Mouse (Mus musculus) hindbrain, postnatal 0 days (tissue): ENCODE results near the gene Amd1. TPM values are rescaled to one million over a fixed set of nuclear protein-coding genes. Genes with fewer than 3 reads are reported as not detected.
A peak's percentile ranks its signal among the peaks of the same experiment; 100 is the strongest.
"Not testable (repeated sequence)": the region's sequence is repeated elsewhere in the genome, so short reads cannot be mapped to it uniquely, and the experiment has no call there.

Experiments used
- ATAC-seq: fragments of 200-750 bp; cut with Nextera tagmentation; 2 replicates; pipeline ENCODE4 v1.8.0; 2017; ENCODE audit warnings: mild to moderate bottlenecking, moderate TSS enrichment, moderate library complexity
- DNase-seq: peaks from one replicate; pipeline ENCODE4 v3.0.0-alpha.2; 2015; ENCODE audit warnings: low spot score
- H3K27ac ChIP-seq: fragments of 300-500 bp; sonication (generic); 2 replicates; pipeline ENCODE4 v1.5.1; 2014; ENCODE audit warnings: mild to moderate bottlenecking
- H3K27me3 ChIP-seq: fragments of 300-500 bp; sonication (generic); 2 replicates; pipeline ENCODE4 v1.6.1; 2014; ENCODE audit warnings: low read length, mixed read lengths; ENCODE audit not compliant: insufficient read depth
- H3K36me3 ChIP-seq: fragments of 300-500 bp; sonication (generic); 2 replicates; pipeline ENCODE4 v1.6.1; 2014; ENCODE audit warnings: low read length, mixed read lengths; ENCODE audit not compliant: insufficient read depth
- H3K4me1 ChIP-seq: fragments of 300-500 bp; sonication (generic); 2 replicates; pipeline ENCODE4 v1.6.1; 2014; ENCODE audit warnings: antibody characterized with exemption, low read length, mixed read lengths; ENCODE audit not compliant: insufficient read depth
- H3K4me2 ChIP-seq: fragments of 300-500 bp; sonication (generic); 2 replicates; pipeline ENCODE4 v1.6.1; 2014; ENCODE audit warnings: low read depth, mild to moderate bottlenecking, low read length, moderate library complexity, mixed read lengths
- H3K4me3 ChIP-seq: fragments of 300-500 bp; sonication (generic); 2 replicates; pipeline ENCODE4 v1.5.1; 2014; ENCODE audit warnings: low read length
- H3K9ac ChIP-seq: fragments of 300-500 bp; sonication (generic); replicated peaks from 2 replicates; pipeline ENCODE4 v1.6.1; 2014; ENCODE audit warnings: mild to moderate bottlenecking, low read length, moderate library complexity, mixed read lengths
- H3K9me3 ChIP-seq: fragments of 300-500 bp; sonication (generic); 2 replicates; pipeline ENCODE4 v1.6.1; 2016; ENCODE audit warnings: low read length, mixed read lengths
- CTCF ChIP-seq: IDR thresholded peaks from 2 replicates; pipeline ENCODE4 v1.5.1; 2016; ENCODE audit warnings: antibody characterized with exemption, control low read depth, low read depth
- WGBS: fragments of 180-500 bp; shearing (Covaris S2); extraction: QIAGEN DNeasy Blood & Tissue Kit; methylation state at CpG from one replicate; pipeline ENCODE4 v1.1.7; 2014; 5-methylcytosine and 5-hydroxymethylcytosine counted together
- polyA plus RNA-seq: library from polyadenylated mRNA; unstranded; fragments of >200 nt; fragmentation: Nextera tagmentation; extraction: Ambion mirVana; gene quantifications from 2 replicates; pipeline ENCODE4 v1.2.1, GENCODE M21; 2015
- total RNA-seq: library from RNA; depleted of rRNA; stranded (reverse); fragments of >200 nt; gene quantifications from 2 replicates; pipeline ENCODE4 v1.2.3, GENCODE M21; 2014

Gene Amd1
- total and polyA plus RNA-seq, 2 experiments from 2014 or later: 30.6 to 57.5 TPM

DNA sequence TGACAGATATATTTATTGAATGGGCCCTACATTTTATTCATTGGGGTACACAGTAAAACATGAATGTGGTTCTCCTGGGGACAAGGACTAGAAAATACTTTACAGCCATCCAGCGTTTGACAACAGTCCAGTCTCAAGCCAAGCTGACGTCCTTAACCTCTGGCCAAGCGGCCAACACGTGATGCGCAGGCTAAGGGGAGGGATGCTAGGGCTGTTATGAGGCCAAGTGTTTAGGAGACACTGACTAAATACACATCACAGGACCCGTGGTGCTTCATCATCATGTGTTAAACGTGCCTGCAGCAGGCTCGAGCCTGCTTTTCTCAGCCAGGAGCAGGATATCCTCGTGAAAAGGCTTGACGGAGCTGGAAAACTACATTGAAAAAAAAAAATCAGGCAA is 18.3 kb upstream of the Amd1 start:
- no peak overlapping the region for H3K4me3 ChIP-seq
- H3K27ac ChIP-seq: no peak overlapping the region
- H3K9me3 ChIP-seq: no peaks in the 10 kb centered on the region
- H3K9ac ChIP-seq: no peak overlapping the region
- ATAC-seq (no peak), DNase-seq (no peak)
- H3K36me3 ChIP-seq: no peaks in the 10 kb centered on the region
- no peaks in the 10 kb centered on the region for H3K27me3 ChIP-seq
- no peaks in the 10 kb centered on the region for H3K4me1 ChIP-seq
- no peak overlapping the region for H3K4me2 ChIP-seq
- 93% methylated on average over 10 of the region's 10 CpGs for WGBS
- TF ChIP-seq CTCF: no peak

- no peak for DNase-seq
- H3K9ac ChIP-seq: no peak overlapping the region
- 67% methylated on average over 7 of the region's 7 CpGs for WGBS
Measured at GRCm38 (mm10) chr10:40316841-40317585, 15.0 kb upstream of the Amd1 start.

DNA sequence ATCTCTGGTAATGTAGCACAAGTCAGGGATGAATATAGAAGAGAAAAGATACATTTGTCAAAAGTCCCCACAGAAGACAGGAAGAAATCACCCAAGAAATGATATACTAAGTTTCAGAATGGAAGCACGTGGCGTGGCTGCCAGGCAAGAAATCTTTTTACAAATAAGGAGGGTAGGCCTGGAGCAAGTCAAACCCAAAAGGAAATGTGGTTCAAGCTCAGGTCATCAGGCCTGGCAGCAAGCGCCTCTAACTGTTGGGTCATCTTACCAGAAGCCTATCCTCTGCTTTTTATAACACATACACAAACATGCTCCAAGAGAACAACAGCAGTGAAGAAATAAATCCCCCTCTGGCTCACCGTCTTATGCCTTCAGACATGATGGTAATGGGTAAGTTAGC is 10.8 kb upstream of the Amd1 start:
- 90% methylated on average over 4 of the region's 4 CpGs for WGBS
- no peaks in the 10 kb centered on the region for H3K4me1 ChIP-seq
- no peak overlapping the region for H3K9ac ChIP-seq
- H3K36me3 ChIP-seq: no peaks in the 10 kb centered on the region
- no peak overlapping the region for H3K4me2 ChIP-seq
- H3K27me3 ChIP-seq: no peaks in the 10 kb centered on the region
- no peaks in the 10 kb centered on the region for H3K9me3 ChIP-seq
- no peak for ATAC-seq
- no peak overlapping the region for H3K4me3 ChIP-seq
- no peak overlapping the region for H3K27ac ChIP-seq
- TF ChIP-seq CTCF: no peak
- no peak for DNase-seq

More at GRCm38 (mm10) chr10:40316841-40317585, 15.0 kb upstream of the Amd1 start:
- Histone ChIP-seq H3K4me2 (no peak overlapping the region), H3K27ac (no peak overlapping the region), H3K4me3 (no peak overlapping the region), H3K9me3 (no peaks in the 10 kb centered on the region), H3K27me3 (no peaks in the 10 kb centered on the region), H3K36me3 (no peaks in the 10 kb centered on the region), H3K4me1 (no peaks in the 10 kb centered on the region)
- ATAC-seq: no peak
- TF ChIP-seq CTCF: no peak

GRCm38 (mm10) chr10:40309884-40310635 is 8.1 kb upstream of the Amd1 start:
- Histone ChIP-seq H3K9ac (no peak overlapping the region), H3K9me3 (no peaks in the 10 kb centered on the region), H3K27me3 (no peaks in the 10 kb centered on the region), H3K36me3 (no peaks in the 10 kb centered on the region), H3K4me2 (no peak overlapping the region), H3K4me3 (no peak overlapping the region), H3K27ac (no peak overlapping the region), H3K4me1 (no peaks in the 10 kb centered on the region)
- DNase-seq: no peak
- TF ChIP-seq CTCF: no peak
- 52% methylated on average over 6 of the region's 6 CpGs for WGBS
- ATAC-seq: no peak

DNA sequence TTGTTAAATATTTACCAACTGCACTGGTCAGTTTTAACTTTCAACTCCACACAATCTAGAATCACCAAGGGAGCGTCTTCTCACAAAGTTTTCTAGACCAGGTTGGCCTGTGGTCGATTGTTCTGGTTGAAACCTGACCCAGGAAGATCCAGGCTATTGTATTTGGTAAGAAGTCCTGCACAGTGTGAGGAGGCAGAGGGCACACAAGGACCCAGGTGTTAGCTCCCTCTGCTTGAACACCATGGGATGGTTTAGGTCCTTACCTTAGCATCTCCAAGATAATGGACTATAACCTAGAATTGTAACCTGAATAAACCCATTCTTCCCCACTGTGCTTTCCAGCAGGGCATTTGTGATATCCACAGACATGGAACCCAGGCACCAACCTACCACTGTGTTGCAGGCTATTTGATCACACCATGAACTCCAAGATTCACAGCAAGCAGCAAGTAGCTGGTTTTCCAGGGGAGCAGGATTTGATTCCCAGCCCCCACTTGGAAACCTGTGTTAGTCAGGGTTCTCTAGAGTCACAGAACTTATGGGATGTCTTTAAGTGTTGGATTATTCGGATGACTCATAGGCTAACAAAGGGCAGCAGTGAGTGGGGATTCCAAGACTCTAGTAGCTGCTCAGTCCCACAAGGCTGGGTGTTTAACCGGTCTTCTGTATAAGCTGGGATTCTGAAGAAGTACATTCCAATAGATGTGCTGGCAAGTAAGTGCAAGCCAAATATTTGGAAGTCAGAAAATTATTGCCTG is 6.0 kb upstream of the Amd1 start:
- no peaks in the 10 kb centered on the region for H3K36me3 ChIP-seq
- H3K27me3 ChIP-seq: no peaks in the 10 kb centered on the region
- H3K27ac ChIP-seq: no peak overlapping the region
- DNase-seq (no peak), ATAC-seq (no peak)
- WGBS: 65% methylated on average over 4 of the region's 4 CpGs
- TF ChIP-seq CTCF: no peak
- H3K9ac ChIP-seq: no peak overlapping the region
- H3K4me3 ChIP-seq: no peak overlapping the region
- no peak overlapping the region for H3K4me2 ChIP-seq
- H3K4me1 ChIP-seq: no peaks in the 10 kb centered on the region
- no peaks in the 10 kb centered on the region for H3K9me3 ChIP-seq

- Histone ChIP-seq H3K4me1 (no peaks in the 10 kb centered on the region), H3K27ac (no peak overlapping the region), H3K36me3 (no peaks in the 10 kb centered on the region), H3K27me3 (no peaks in the 10 kb centered on the region), H3K9ac (no peak overlapping the region), H3K4me2 (no peak overlapping the region), H3K9me3 (no peaks in the 10 kb centered on the region), H3K4me3 (no peak overlapping the region)
- DNase-seq (no peak), ATAC-seq (no peak)
- TF ChIP-seq CTCF: 0 out of 2 replicates have a peak, but pooled peaks have one; percentile 20
- WGBS: 86% methylated on average over 1 of the region's 1 CpGs
Measured at GRCm38 (mm10) chr10:40305989-40306388, 4.0 kb upstream of the Amd1 start.

- peak; percentile 27 for ATAC-seq
- not testable (repeated sequence) for H3K9me3 ChIP-seq, H3K27me3 ChIP-seq, H3K4me1 ChIP-seq, H3K36me3 ChIP-seq
- Histone ChIP-seq H3K4me3 (peak overlapping the region; percentile 77), H3K9ac (peak overlapping the region; percentile 97), H3K27ac (peak overlapping the region; percentile 88), H3K4me2 (peak overlapping the region; percentile 67)
- under 1% methylated on average over 74 of the region's 91 CpGs for WGBS
- DNase-seq: peak; percentile 62
Measured at GRCm38 (mm10) chr10:40301181-40302075, 558 bp downstream of the Amd1 start.
